Mouse (Mus musculus) heart, adult 11 months (tissue): ENCODE measurements around the gene Rbm47.

Source experiments
- DNase-seq: peaks from one replicate; pipeline ENCODE4 v3.0.0; 2022

Rbm47 gene

DNA sequence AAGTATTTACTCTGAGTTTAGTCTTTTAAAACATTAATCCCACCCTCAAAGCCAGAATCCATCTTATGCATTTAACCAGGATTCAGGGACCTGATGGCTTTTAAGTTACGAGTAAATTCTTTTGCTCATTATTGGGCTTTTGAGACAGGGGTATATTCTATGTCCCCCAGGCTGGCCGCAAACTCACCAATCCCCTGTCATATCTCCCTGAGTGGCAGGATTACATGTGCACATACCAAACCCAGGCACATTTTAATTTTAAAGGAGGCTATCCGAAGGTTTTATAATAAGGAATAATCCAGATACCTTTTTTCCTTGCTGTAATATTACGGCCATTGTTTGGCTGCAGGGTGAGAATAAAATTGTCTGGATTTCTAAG is 111.3 kb downstream of the Rbm47 start:
- no peak for DNase-seq

DNA sequence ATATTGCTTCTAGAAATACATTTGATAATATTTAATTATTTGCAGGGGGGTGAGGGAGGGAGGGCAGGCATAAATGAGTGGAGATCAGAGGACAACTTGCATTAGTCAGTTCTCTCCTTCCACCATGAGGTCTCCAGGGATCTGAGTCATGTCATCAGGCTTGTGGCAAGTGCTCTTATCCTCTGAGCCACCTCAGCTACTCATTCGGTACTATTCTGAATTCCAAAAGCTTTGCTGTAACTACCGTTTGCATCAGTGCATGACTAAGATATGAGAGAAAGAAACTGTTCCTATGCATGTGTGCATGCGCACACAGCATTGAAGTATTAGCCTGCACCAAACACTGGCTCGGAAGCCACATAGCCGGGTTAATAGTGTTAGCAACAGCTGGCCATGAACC is 114.1 kb downstream of the Rbm47 start:
- peak; percentile 57 for DNase-seq

DNA sequence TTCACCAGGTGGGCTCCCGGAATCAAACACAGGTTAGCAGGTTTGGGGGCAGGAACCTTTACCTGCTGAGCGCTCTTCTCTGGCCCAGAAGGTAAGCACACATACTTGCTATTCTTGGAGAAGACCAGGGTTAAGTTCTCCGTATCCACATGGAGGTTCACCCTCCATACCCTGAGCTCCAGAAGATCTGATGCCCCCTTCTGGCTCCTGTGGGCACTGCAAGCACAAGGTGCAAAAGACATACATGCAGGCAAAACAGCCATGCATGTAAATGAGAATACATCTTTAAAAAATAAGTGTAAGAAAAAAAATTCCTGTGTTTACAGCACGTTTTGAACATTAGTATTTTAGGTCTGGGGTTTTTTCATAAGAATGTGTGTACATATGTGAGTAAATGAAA is 116.2 kb downstream of the Rbm47 start:
- DNase-seq = peak; percentile 52

DNA sequence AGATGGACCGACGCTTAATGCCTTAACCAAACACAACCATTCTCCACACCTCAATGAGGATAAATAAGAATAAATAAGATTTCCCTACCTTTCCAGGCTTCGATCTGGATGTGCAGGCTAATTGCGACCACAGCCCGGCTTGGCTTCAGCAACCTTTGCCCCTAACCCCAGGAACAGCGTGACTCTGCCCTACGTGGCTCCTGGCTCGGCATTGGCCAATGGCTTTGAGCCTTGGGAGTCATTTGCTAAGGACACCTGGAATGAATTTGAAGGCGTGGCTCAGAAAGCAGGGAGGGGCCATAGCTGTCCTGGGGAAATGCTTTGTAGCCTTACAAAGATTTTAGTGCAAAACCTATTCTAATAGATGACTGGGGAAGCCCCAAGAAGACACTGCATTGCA is 118.5 kb downstream of the Rbm47 start:
- peak; percentile 50 for DNase-seq

DNA sequence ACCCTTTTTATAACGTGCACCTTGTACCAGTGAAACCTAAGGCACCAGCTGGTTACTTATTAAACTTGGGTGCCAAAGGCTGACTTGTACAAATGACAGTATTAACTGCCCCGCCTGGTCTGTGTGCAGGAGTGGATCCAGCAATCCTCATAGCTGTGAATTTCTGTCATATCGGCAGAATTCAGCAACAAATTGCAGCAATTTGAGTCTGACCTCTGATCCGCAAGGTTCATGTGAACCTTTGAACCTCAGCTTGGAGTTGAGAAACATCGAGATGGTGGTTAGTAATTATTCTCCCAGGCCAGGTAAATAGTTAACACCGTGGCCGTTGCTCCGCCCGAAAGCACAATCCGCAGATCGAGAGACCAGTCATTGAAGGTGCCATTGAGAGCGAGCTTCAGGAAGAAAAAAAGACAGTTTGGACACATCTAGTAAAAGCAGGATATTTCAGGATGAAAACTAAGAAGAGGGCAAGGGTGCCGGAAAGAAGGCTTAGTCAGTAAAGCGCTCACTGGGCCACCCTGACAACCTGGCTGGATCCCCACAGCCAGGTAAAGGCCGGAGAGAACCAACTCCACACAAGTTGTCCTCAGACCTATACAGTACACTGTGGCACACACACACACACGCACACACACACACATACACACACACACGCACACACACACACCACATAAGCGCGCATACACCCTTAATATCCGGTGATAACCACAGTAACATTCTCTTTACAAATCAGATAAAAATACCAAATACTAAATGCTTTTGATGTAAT is 120.0 kb downstream of the Rbm47 start:
- DNase-seq = peak; percentile 53

DNA sequence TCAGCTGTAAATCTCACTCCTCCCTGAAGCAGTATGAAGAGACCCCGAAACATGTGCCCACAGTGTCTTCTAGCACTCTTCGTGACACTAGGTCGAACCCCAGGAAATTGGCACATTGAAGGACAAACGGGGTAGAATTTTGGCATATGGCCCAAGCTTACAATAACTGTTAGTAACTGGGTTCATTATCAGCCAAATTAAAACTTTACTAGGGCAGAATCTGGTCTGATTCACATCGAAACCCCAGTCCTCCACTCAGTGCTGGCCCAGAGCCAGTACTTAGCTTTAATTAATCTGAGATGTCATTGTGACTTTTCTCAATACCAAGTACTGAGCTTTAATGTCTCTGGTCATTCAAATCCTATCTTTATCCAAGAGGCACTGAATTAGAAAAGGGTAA is 122.1 kb downstream of the Rbm47 start:
- DNase-seq = no peak

DNA sequence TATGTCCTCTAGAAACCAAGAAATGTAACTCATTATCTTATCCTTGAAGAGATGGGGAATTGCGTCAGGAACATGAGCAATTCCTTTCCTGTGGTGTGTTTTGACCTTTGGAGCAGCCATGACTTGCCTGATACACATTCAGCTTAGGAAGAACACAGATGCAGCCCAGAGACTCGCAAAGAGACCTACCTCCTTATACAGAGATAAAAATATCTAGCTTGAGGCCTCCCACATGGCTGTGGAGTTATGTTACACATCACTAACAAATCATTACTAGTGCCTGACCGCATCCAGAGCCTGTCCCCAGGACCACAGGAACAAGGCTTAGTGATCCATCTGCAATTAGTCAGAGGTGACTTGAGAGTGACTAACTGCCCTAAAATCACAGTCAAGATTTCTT is 126.6 kb downstream of the Rbm47 start:
- peak; percentile 19 for DNase-seq

DNA sequence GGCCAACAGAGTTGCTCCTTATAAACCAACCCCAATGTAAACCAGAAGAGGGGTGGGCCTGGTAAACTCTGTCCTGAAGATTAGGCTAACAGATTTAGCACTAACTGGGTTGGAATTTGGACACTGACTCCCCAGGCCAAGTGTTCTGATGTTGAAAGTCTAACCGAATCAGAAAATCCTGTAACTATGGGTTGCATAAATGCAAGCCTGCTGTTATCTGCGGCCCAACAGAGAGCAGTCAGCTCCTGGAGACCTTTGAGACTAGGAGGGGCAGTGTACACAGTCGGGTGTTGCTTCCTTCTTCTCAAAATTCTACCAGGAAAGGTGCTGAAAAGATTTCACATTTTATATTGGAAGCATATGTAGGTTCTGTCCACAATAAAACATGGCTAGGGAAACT is 129.0 kb downstream of the Rbm47 start:
- DNase-seq = peak; percentile 29

DNA sequence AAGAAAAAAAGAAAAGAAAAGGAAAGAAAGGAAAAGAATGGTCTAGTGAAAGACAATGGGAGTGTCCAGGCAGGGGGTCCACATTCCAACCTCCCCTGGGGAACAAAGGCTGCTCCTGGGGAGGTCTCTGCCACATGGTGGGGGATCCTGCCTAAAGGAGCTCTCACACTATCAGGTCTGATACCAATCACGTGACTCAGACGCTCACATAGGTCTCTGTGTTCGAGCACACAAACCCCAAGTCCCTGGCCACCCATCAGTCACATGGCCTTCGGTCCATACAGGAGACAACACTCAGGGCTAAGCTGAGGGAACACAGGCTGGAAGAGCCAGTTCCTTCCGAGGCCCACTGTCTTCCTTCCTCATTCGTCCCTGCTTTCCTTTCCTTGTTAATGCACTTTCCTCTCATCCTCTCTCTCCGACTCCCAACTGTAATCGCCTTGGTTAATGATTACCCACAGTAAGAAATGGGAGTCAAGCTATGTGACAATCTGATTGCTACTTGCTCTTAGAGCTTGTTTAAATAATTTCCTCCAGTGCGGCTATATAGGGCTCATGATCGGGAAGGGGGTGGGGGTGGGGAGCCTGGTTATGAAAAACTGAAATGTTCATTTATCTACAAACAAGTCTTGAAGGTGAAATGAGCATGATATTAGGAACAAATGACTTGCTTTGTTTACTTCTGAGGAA is 130.1 kb downstream of the Rbm47 start:
- DNase-seq = peak; percentile 75

DNA sequence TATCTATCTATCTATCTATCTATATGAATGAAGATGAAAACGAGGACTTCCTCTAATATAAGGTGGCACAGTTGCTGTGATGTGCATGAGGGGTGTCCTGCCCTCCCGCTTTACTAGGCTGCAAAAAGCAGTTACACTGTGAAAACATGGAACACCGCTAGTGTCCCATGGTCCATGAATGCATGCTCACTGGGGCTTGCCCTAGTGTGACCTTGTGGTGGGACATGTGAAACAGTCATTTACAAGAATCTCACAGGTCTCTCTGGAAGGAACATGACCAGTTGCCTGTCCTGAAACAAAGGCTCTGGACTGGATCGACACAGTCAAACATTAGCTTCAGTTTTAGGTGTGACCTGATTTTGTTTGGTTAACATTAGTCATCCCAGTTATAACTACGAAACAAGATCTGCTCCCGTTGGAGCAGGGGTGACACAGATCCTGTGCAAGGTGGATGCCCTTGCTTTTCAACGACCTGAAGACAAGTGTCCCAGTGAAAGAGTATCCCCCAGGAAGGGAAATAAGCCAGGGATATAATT is 132.1 kb downstream of the Rbm47 start:
- DNase-seq = peak; percentile 16

DNA sequence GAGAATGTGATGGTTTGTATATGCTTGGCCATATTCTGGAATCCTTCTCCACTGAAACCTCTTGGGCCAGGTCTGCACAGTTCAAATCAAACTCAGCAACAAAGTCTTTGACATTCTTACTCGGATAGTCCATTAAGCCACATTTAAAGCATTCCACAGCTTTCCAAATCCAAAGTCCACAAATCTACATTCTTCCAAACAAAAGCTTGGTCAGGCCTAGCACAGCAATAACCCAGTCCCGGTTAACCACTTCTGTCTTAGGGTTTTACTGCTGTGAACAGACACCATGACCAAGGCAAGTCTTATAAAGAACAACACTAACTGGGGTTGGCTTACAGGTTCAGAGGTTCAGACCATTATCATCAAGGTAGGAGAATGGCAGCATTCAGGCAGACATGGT is 133.1 kb downstream of the Rbm47 start:
- no peak for DNase-seq

DNA sequence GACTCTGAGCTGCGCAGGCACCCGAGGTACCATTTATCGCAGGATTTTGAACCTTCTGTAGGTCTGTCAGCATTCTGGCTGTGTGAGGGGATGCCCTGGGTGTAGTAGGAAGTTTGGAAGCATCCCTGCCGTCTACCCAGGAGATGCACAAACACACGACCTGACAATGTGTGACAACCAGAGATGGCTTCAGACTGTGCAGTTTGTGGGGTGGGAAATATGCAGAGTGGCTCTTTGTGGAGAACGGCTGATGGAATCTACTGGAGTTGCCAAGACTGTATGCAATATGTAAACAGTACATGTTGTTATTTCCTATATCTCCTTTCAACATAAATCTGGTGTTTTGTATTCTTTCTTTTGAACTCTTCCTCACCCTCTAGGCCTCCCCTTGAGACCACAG is 135.9 kb downstream of the Rbm47 start:
- DNase-seq = peak; percentile 18

DNA sequence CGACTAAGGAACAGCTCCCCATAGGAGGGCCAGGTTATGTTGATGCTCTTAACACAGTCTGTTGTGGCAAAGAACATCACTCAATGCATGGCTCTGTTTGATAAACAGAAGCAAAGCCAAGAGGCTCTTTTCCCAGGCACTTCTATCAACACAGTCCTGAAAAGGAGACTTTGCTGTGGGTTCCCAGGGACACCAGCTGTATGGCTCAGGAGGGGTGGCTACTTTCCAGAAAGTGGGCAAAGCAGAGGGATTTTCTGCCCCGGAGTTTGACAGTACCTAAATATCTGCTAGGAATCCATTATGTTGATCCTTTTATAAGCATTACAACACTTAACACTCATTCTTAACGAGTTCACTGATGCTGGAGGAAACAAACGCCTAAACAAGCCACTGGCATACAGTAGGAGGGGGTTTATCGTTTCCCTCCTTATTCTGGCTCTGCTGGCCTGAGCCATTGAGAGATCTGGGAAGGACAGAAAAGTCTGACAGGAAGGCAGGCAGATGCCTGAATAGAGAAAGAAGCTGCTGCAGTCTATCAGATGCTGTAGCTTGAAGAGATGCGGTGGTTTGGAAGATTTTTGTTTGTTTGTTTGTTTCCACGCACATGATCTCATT is 136.4 kb downstream of the Rbm47 start:
- DNase-seq = peak; percentile 43

DNA sequence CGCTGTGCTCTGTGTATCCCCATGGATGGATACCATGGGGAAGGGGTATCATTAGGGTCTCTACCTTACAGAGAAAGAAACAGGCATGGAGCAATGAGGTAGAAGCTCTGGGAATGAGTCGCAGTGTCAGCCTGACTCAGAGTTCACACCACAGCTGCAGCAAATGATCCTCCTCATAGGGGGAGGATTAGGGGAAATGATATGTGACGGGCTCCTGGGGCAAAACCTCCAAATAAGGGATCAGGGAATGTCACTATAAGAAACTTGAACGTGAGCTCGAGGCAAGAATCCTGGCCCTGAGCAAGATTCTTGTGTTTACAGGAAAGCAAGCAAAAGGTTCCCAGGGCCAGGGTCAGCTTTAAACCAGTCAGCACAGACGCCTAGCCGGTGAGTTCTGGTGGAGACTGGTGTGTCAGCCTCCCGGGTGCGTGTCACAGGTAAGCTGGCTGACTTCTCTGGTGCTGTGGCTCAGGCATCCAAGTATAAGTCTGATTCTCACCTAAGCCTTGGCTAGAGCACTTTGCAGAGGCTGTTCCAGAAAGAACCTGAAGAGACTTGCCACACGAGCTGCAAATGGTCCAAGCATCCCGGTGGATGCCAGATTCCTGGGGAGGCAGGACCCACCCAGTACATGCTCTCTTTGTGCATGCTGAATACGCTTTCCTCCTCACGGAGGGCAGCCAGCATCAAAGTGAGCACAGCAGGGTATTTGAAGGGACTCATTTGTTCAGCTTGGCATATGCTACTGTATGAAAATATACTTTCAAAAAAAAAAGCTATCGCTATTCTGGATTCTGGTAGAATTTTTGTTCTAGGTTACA is 138.3 kb downstream of the Rbm47 start:
- DNase-seq = peak; percentile 81

DNA sequence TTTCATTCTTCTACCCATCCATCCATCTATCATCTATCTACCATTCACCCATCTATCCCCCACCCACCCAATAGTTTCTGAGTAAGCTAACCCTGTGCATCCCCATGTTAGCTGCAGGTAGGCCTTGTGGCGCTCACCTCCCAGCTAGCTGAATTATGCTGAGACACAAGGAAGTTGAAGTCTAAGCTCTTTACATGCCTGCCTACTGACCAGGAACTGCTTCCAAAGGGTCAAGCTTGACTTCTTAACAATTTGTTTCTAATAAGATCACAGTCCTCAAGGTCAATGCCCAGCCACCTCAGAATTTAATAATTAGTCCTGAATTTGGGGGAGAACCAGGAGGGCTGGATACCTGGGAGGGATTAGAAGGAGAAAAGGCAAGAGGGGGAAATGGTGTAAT is 140.1 kb downstream of the Rbm47 start:
- peak; percentile 7 for DNase-seq

DNA sequence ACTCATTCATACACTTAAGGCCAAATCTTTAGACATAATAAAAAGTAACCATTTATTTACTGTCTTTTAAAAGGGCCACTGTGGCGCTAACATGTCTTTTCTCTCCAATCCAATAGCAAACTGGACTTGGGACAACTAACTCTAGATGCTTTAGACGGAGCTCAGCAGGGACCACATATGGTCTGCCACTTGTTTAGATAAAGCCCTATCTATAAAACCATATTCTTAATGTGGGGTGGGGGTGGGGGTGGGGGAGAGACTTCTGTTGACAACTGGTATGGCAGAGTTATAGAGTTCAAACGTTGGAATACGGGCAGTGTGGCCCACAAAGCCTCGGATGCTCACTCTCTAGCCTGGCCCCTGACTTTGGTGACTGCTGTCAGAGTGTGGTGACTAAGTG is 141.2 kb downstream of the Rbm47 start:
- DNase-seq = no peak

DNA sequence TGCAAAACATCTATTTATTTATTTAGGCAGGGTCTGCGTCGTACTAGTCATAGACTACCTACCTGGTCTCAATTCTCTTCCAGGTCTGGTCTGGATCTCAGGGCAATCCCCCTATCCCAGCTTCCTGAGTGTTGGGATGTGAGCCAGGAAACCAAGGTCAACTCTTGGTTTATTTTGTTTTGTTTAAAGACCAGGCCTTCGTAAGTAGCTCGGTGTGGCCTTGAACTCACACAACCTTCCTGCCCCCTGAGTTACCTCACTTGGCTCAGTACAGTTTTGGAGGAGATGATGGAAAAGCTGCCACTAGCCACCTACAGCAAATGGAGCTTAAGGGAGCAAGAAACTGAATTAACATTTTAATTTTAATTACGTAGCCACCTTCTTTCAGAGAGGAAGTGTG is 144.7 kb downstream of the Rbm47 start:
- DNase-seq = no peak

DNA sequence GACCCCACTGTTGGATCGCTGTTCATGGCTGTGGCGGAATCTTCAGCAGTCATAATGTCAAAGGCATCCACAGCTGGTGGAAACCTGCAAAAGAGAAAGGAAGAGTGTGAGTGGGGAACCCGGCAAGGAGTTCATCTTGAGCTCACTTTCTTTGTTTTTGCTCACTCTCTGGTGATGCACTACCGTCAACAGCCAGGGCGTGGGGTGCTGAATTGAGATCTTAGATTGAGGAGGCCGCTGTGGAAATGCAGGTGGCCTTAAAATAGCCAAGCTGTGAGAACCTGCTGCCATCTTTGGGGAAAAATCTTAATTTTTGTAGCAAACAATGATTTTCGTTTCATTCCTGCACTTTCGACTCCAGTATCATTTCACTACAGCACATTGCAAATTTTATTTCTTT is 145.7 kb downstream of the Rbm47 start:
- DNase-seq = no peak

DNA sequence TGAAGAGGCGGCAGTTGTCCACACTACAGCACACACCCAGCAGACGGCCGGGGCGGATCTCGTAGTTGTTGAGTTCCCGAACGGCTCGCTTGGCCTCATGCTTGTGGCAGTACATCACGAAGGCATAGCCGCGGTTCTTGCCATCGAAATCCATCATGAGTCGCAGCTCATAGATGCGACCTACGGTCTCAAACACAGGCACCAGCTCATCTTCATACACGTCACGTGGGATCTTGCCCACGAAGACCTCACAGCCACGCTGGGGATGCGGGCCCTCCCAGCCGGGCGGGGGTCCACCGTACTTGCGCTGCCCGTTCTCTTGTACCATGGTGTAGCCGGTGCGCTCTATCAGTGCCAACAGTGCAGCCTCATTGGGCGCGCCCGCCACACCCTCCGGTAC is 146.1 kb downstream of the Rbm47 start:
- DNase-seq = peak; percentile 86

DNA sequence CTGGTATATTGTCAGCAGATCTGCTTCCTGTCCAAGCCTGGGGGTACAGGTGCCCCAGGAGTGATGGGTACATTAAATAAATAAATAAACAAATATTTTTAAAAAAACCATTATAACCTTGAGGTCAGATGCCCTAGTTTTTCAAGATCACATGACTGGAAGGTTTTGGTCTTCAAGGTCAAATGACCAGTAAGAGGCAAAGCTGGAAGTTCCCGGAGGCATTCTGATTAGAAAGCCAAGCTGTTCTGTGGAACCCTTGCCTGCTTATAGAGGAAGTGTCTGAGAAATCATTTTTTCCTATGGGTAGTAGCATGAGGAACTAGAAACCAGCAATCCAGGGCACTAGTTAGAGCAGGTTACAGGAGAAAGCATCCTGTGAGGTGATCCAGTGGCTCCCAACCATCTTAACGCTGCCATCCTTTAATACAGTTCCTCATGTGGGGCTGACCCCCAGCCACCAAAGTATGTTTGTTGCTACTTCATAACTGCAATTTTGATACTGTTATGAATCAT is 157.4 kb downstream of the Rbm47 start:
- peak; percentile 67 for DNase-seq

DNA sequence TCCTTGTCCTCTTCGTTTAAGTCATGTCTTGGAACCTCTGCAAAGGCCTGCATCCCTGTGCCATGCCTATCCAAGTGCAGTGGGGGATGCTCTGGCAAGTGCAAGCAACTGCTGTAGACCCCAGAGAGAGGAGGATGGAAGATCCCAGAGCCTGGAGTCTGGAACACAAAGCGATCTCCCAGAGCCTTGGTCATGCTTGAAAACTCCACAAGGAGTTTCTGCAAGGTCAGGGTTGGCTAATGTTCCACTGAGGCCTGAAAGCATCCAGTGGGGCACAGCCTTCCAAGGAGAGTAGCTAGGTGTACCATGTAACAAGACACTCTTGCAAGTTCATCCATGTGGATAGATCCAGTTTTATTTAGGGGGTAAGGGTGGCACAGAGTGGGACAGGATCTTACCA is 158.5 kb downstream of the Rbm47 start:
- DNase-seq = peak; percentile 72

DNA sequence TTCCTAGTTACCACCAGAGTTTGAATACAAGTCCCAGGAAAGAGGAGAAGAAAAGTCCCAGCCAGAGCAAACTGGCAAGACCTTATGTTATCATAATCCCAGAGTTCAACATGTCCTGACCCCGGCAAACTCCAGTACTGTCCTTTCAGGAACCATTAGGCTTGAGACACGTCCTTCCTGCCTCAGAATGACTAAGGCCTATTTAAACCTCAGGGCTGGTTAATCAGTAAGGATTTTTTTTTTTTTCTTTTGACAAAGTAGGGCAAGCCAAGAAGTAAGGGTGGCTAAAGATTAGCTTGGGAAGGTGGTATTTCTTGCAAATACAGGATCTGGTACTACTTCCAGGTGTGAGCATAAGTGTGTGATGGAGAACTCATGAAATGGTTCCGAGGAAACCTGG is 158.9 kb downstream of the Rbm47 start:
- peak; percentile 23 for DNase-seq
